Mouse (Mus musculus) stomach, postnatal 0 days (tissue): Measurements from ENCODE around the gene Stk25.

Experiments
- CTCF ChIP-seq: IDR thresholded peaks from 2 replicates; pipeline ENCODE4 v1.5.1; 2016; ENCODE audit warnings: antibody characterized with exemption, low read depth, mild to moderate bottlenecking, moderate library complexity
- EP300 ChIP-seq: optimal IDR thresholded peaks from 2 replicates; pipeline ENCODE3; 2016; ENCODE audit warnings: antibody characterized with exemption

DNA sequence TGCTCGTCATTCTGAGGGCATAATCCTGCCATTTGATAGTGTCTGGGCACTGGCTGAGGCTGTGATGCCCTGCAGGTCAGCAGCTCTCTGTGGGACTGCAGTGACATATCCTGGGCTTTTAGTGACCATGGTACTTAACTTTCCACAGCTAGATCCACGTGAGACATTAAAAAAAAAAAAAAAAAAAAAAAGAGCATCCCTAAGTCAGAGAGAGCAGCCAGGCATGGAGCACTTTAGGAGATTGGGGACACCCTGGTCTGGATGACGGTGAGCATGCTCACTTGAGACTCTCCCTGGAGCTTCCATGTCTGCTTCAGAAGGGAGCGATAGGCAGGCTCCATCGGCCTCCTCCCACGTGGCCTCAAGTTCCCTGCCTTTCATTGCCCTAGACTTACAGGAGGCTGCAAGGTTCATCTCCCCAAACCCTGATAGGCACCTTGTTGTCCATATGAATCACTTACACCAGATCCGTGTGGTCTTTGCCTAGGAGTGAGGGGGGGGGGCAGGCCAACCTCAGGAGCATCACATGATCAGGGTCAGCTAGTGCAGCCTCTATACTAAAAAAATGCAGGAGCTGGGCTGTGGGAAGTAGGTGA, 31.5 kb upstream of the Stk25 start:
- TF ChIP-seq CTCF: no peak
- TF ChIP-seq EP300: no peak
